ENCODE assay signal across 18 mouse cellular contexts in the genomic region with DNA sequence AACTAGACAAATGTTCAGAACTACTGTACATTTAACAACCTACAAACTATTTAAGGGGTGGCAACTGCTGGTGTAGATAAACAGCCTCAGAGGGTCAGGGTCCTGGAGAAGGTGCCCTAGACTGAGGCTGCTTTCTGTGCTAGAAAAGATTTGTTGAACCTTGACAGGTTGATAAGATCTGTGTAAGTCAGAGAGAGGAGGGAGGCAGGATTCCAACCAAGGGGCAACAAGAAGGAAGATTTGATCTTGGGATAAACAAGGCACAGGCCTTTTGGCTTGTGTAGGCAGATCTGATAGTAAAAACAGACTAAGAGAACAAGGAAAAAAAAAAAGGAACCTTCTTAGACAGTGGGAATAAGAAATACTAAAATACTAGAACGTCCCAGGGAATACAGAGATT.
"Had no signal": no experiment of that assay in that cellular context is flagged by ENCODE, and none has a peak within 500 bp of the region (broad histone marks: within the 10 kb centered on the region; RNA-seq: fewer than 3 reads in every experiment).

No protein-coding gene starts in this region.

- DNase-seq: kidney, adult 8-10 months; kidney, postnatal 10 days; kidney, postnatal 36 days; layer of hippocampus, postnatal 36 days; liver, embryonic 13.5 days; lung, adult 2 months; lung, postnatal 14 days; lung, postnatal 4 days; midbrain, embryonic 14.5 days; right cerebral cortex, adult 18-20 months; right cerebral cortex, postnatal 14 days; right cerebral cortex, postnatal 4 days; thymus, adult 18-20 months; thymus, postnatal 25 days had no signal

- H3K9me3 ChIP-seq: liver, embryonic 13.5 days; neural tube, embryonic 12.5 days; neural tube, embryonic 15.5 days had no signal

- H3K36me3 ChIP-seq: liver, embryonic 13.5 days; neural tube, embryonic 12.5 days; neural tube, embryonic 15.5 days had no signal

- H3K4me2 ChIP-seq: liver, embryonic 13.5 days; midbrain, embryonic 11.5 days; neural tube, embryonic 12.5 days; neural tube, embryonic 15.5 days had no signal

- H3K4me3 ChIP-seq: left cerebral cortex, adult 2 months; liver, embryonic 13.5 days; neural tube, embryonic 12.5 days; neural tube, embryonic 15.5 days had no signal

- H3K27me3 ChIP-seq: neural tube, embryonic 12.5 days; neural tube, embryonic 15.5 days had no signal

- H3K4me1 ChIP-seq: neural tube, embryonic 12.5 days had no signal

- H3K27ac ChIP-seq: left cerebral cortex, adult 2 months; liver, embryonic 13.5 days; neural tube, embryonic 12.5 days; neural tube, embryonic 15.5 days had no signal

- H3K9ac ChIP-seq: liver, embryonic 13.5 days; neural tube, embryonic 12.5 days; neural tube, embryonic 15.5 days had no signal
